Comparison of ENCODE assay signal across 8 mouse cellular contexts in genomic region chr2:37422306-37423304, GRCm38 (mm10). TPM values are rescaled to one million over a fixed set of nuclear protein-coding genes. Genes with fewer than 3 reads are reported as not detected.
DNase-seq lines count a peak whose midpoint lies in the region; ATAC-seq lines count a peak whose summit lies in the region.

TSS of gene Rc3h2 (minus strand) at chr2:37422903.

- no peaks in the 10 kb centered on the region for H3K9me3 ChIP-seq in lung, embryonic 16.5 days (ENCODE audit: control insufficient read depth, low read length)

- H3K4me1 ChIP-seq in lung, embryonic 16.5 days (replicated peaks; ENCODE audit: control insufficient read depth, insufficient read depth, low read length) = 0 out of 2 replicates have a peak, but pooled peaks cover 2% of the 10 kb centered on the region

- WGBS in lung, embryonic 16.5 days = under 1% methylated on average over 50 of the region's 75 CpGs

- H3K4me3 ChIP-seq in lung, embryonic 16.5 days (ENCODE audit: low read length) = peak within 1 kb of the TSS; percentile 97

- no peaks in the 10 kb centered on the region for H3K27me3 ChIP-seq in lung, embryonic 16.5 days (ENCODE audit: control insufficient read depth, insufficient read depth, low read depth, low read length)

- H3K9ac ChIP-seq in lung, embryonic 16.5 days (ENCODE audit: low read length) = peak within 1 kb of the TSS; percentile 100

- H3K4me2 ChIP-seq in lung, embryonic 16.5 days (ENCODE audit: low read depth, low read length) = peak within 1 kb of the TSS; percentile 84

- peak; percentile 97 for DNase-seq in MEL-GATA-1-ER (ENCODE audit: extremely low read depth, low read depth)
- DNase-seq in cerebellum, adult 8-10 months = peak; percentile 93
- DNase-seq in forelimb bud, embryonic 11.5 days (ENCODE audit: low read depth, low spot score) = peak; percentile 99
- DNase-seq in layer of hippocampus, adult 9-10 months (ENCODE audit: low spot score) = peak; percentile 88
- DNase-seq in ovary, postnatal 10 days (ENCODE audit: low spot score) = peak; percentile 84
- peak; percentile 92 to 94 for DNase-seq in thymus, postnatal 10 days (ENCODE audit: low spot score in 2 of 2)

- peak within 1 kb of the TSS; percentile 92 for H3K27ac ChIP-seq in lung, embryonic 16.5 days (ENCODE audit: low read length)

- H3K36me3 ChIP-seq in lung, embryonic 16.5 days (ENCODE audit: control insufficient read depth, insufficient read depth, low read length) = 0 out of 2 replicates have a peak, but pooled peaks cover 3% of the 10 kb centered on the region

- ATAC-seq in hematopoietic stem cell, adult 5-6 weeks (replicated peaks in 1 of 2; ENCODE audit: insufficient read depth in 1 of 2, low FRiP score in 2 of 2, low TSS enrichment in 1 of 2, low read depth in 1 of 2, poor library complexity in 2 of 2, severe bottlenecking in 2 of 2) = peak; percentile 99
- ATAC-seq in lung, embryonic 16.5 days (ENCODE audit: low read depth) = peak; percentile 97

RNA-seq across cellular contexts. Expression of gene Rc3h2, which starts in this region (rescaled TPM):
- 46.2 and 64.5 TPM in 2 replicates for total RNA-seq in hematopoietic stem cell, adult 5-6 weeks (2017)
- polyA plus RNA-seq in lung, embryonic 16.5 days (2015; fragmentation: Nextera tagmentation; extraction: Ambion mirVana) = 12.5 TPM in 2 replicates

Comparison
In these comparisons a context has a peak if more than half of its experiments do, and no peak if none do; other contexts are left out.
1. Peak in every context shown above with its lines: DNase-seq, ATAC-seq, H3K4me3 ChIP-seq and H3K27ac ChIP-seq.